Mouse (Mus musculus) E14TG2a.4 (cell line): ENCODE measurements around the gene Zkscan17.
A peak's percentile ranks its signal among the peaks of the same experiment; 100 is the strongest.

Experiments used
- CTCF ChIP-seq: conservative IDR thresholded peaks from 2 replicates; pipeline ENCODE4 v1.5.1; 2014; ENCODE audit warnings: low read length
- NANOG ChIP-seq: IDR thresholded peaks from 2 replicates; pipeline ENCODE4 v1.6.1; 2014; ENCODE audit warnings: borderline replicate concordance, low read length, mixed read lengths
- POU5F1 ChIP-seq: IDR thresholded peaks from 2 replicates; pipeline ENCODE4 v1.6.1; 2014; ENCODE audit warnings: low read length, borderline replicate concordance

DNA sequence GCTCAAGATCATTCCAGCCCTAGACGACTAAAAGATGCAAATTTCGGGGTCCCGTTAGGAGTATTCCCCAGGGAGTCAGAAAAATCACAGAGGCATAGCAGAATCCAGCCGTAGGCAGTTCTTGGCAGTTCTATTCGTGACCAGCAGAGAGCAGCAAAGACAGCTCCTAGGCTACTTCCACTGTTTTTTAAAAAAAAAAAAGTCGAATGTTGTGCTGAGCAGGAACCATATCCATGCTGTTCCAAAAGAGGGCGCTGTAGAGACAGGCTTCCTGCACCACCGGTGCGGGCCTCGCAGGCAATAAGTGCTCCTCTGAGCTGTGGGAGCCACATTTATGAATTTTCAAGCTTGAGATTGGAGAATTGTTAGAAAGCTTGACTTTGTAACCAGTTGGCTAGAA is 1.3 kb downstream of the Zkscan17 start:
- TF ChIP-seq CTCF (peak; percentile 99), NANOG (no peak), POU5F1 (no peak)
